Mouse (Mus musculus) embryonic facial prominence, embryonic 10.5 days (tissue): ENCODE results near the gene Pcp4. TPM values are rescaled to one million over a fixed set of nuclear protein-coding genes. Genes with fewer than 3 reads are reported as not detected.

Experiments
- DNase-seq: peaks from one replicate; pipeline ENCODE4 v3.0.0-alpha.2; 2017; ENCODE audit warnings: low spot score
- H3K27ac ChIP-seq: fragments of 300-500 bp; sonication (generic); replicated peaks from 2 replicates; pipeline ENCODE4 v1.5.1; 2016; ENCODE audit warnings: mild to moderate bottlenecking
- H3K27me3 ChIP-seq: fragments of 300-500 bp; sonication (generic); replicated peaks from 2 replicates; pipeline ENCODE4 v1.6.1; 2016; ENCODE audit warnings: low read depth, mild to moderate bottlenecking; ENCODE audit not compliant: poor library complexity, severe bottlenecking
- H3K36me3 ChIP-seq: fragments of 300-500 bp; sonication (generic); replicated peaks from 2 replicates; pipeline ENCODE4 v1.6.1; 2016; ENCODE audit warnings: mild to moderate bottlenecking, moderate library complexity
- H3K4me1 ChIP-seq: fragments of 300-500 bp; sonication (generic); 2 replicates; pipeline ENCODE4 v1.6.1; 2016
- H3K4me3 ChIP-seq: fragments of 300-500 bp; sonication (generic); 2 replicates; pipeline ENCODE4 v1.5.1; 2016; ENCODE audit warnings: mild to moderate bottlenecking, moderate library complexity
- H3K9me3 ChIP-seq: fragments of 300-500 bp; sonication (generic); 2 replicates; pipeline ENCODE4 v1.6.1; 2016; ENCODE audit warnings: mild to moderate bottlenecking
- WGBS: fragments of 180-500 bp; shearing (Covaris S2); methylation state at CpG from one replicate; pipeline ENCODE4 v1.1.7; 2016; 5-methylcytosine and 5-hydroxymethylcytosine counted together
- polyA plus RNA-seq: library from polyadenylated mRNA; unstranded; fragments of >200 nt; fragmentation: Nextera tagmentation; extraction: Ambion mirVana; gene quantifications from 2 replicates; pipeline ENCODE4 v1.2.1, GENCODE M21; 2016

Gene Pcp4
- polyA plus RNA-seq, 1 experiment from 2014 or later: 6.8 TPM

GRCm38 (mm10) chr16:96494079-96494478 is 26.7 kb downstream of the Pcp4 start:
- Histone ChIP-seq H3K4me1 (peaks cover 8% of the 10 kb centered on the region; the same call in 1 of the 2 replicates), H3K36me3 (no peaks in the 10 kb centered on the region), H3K27me3 (no peaks in the 10 kb centered on the region), H3K9me3 (no peaks in the 10 kb centered on the region), H3K27ac (no peak overlapping the region), H3K4me3 (no peak overlapping the region)
- WGBS: 82% methylated on average over 6 of the region's 6 CpGs
- no peak for DNase-seq

GRCm38 (mm10) chr16:96498951-96499350 is 31.5 kb downstream of the Pcp4 start:
- WGBS: 75% methylated on average over 7 of the region's 7 CpGs
- no peak overlapping the region for H3K4me3 ChIP-seq
- no peaks in the 10 kb centered on the region for H3K36me3 ChIP-seq
- DNase-seq: no peak
- H3K4me1 ChIP-seq: peaks cover 8% of the 10 kb centered on the region; the same call in 1 of the 2 replicates
- H3K27me3 ChIP-seq: no peaks in the 10 kb centered on the region
- H3K9me3 ChIP-seq: no peaks in the 10 kb centered on the region
- H3K27ac ChIP-seq: no peak overlapping the region

GRCm38 (mm10) chr16:96501241-96501640 is 33.8 kb downstream of the Pcp4 start:
- 84% methylated on average over 6 of the region's 6 CpGs for WGBS
- no peaks in the 10 kb centered on the region for H3K9me3 ChIP-seq
- no peak overlapping the region for H3K4me3 ChIP-seq
- DNase-seq: no peak
- H3K27ac ChIP-seq: no peak overlapping the region
- no peaks in the 10 kb centered on the region for H3K36me3 ChIP-seq
- peaks cover 8% of the 10 kb centered on the region; the same call in 1 of the 2 replicates for H3K4me1 ChIP-seq
- H3K27me3 ChIP-seq: no peaks in the 10 kb centered on the region

- no peak overlapping the region for H3K27ac ChIP-seq
- WGBS: 76% methylated on average over 3 of the region's 3 CpGs
- H3K4me1 ChIP-seq: peaks cover 4% of the 10 kb centered on the region; the same call in 1 of the 2 replicates
- no peak for DNase-seq
- no peak overlapping the region for H3K4me3 ChIP-seq
- H3K36me3 ChIP-seq: no peaks in the 10 kb centered on the region
- H3K27me3 ChIP-seq: no peaks in the 10 kb centered on the region
- no peaks in the 10 kb centered on the region for H3K9me3 ChIP-seq
Observed at GRCm38 (mm10) chr16:96502586-96502985, 35.2 kb downstream of the Pcp4 start.

- no peak overlapping the region for H3K4me3 ChIP-seq
- H3K36me3 ChIP-seq: no peaks in the 10 kb centered on the region
- WGBS: 77% methylated on average over 3 of the region's 3 CpGs
- 0 out of 2 replicates have a peak, but pooled peaks cover 5% of the 10 kb centered on the region for H3K27me3 ChIP-seq
- H3K9me3 ChIP-seq: no peaks in the 10 kb centered on the region
- H3K27ac ChIP-seq: no peak overlapping the region
- H3K4me1 ChIP-seq: peaks cover 16% of the 10 kb centered on the region
- DNase-seq: no peak
Observed at GRCm38 (mm10) chr16:96514466-96514865, 47.1 kb downstream of the Pcp4 start.

- no peak overlapping the region for H3K4me3 ChIP-seq
- no peaks in the 10 kb centered on the region for H3K27me3 ChIP-seq
- WGBS: 92% methylated on average over 3 of the region's 3 CpGs
- H3K4me1 ChIP-seq: no peaks in the 10 kb centered on the region; the same call in 1 of the 2 replicates
- H3K27ac ChIP-seq: no peak overlapping the region
- DNase-seq: no peak
- H3K9me3 ChIP-seq: no peaks in the 10 kb centered on the region
- no peaks in the 10 kb centered on the region for H3K36me3 ChIP-seq
Observed at GRCm38 (mm10) chr16:96527476-96527875, 60.1 kb downstream of the Pcp4 start.

- no peak overlapping the region for H3K4me3 ChIP-seq
- H3K9me3 ChIP-seq: no peaks in the 10 kb centered on the region
- no peaks in the 10 kb centered on the region for H3K36me3 ChIP-seq
- DNase-seq: no peak
- H3K27ac ChIP-seq: no peak overlapping the region
- WGBS: 92% methylated on average over 4 of the region's 4 CpGs
- no peaks in the 10 kb centered on the region for H3K4me1 ChIP-seq
- no peaks in the 10 kb centered on the region for H3K27me3 ChIP-seq
Observed at GRCm38 (mm10) chr16:96528471-96528870, 61.1 kb downstream of the Pcp4 start.

GRCm38 (mm10) chr16:96529896-96530568 is 62.6 kb downstream of the Pcp4 start:
- Histone ChIP-seq H3K4me3 (no peak overlapping the region), H3K36me3 (no peaks in the 10 kb centered on the region), H3K4me1 (no peaks in the 10 kb centered on the region), H3K9me3 (no peaks in the 10 kb centered on the region), H3K27me3 (no peaks in the 10 kb centered on the region), H3K27ac (no peak overlapping the region)
- 69% methylated on average over 9 of the region's 9 CpGs for WGBS
- no peak for DNase-seq

GRCm38 (mm10) chr16:96530569-96530898 is 63.1 kb downstream of the Pcp4 start:
- Histone ChIP-seq H3K4me3 (no peak overlapping the region), H3K27ac (no peak overlapping the region), H3K4me1 (no peaks in the 10 kb centered on the region), H3K36me3 (no peaks in the 10 kb centered on the region), H3K9me3 (no peaks in the 10 kb centered on the region), H3K27me3 (no peaks in the 10 kb centered on the region)
- WGBS: 65% methylated on average over 3 of the region's 3 CpGs
- DNase-seq: no peak

GRCm38 (mm10) chr16:96531029-96531428 is 63.6 kb downstream of the Pcp4 start:
- DNase-seq: no peak
- H3K27me3 ChIP-seq: no peaks in the 10 kb centered on the region
- H3K36me3 ChIP-seq: no peaks in the 10 kb centered on the region
- H3K27ac ChIP-seq: no peak overlapping the region
- H3K4me1 ChIP-seq: no peaks in the 10 kb centered on the region
- no peak overlapping the region for H3K4me3 ChIP-seq
- H3K9me3 ChIP-seq: no peaks in the 10 kb centered on the region
- WGBS: 77% methylated on average over 4 of the region's 4 CpGs

GRCm38 (mm10) chr16:96533710-96534109 is 66.3 kb downstream of the Pcp4 start:
- Histone ChIP-seq H3K4me1 (no peaks in the 10 kb centered on the region), H3K4me3 (no peak overlapping the region)
- 79% methylated on average over 8 of the region's 8 CpGs for WGBS

GRCm38 (mm10) chr16:96535271-96535670 is 67.9 kb downstream of the Pcp4 start:
- 83% methylated on average over 4 of the region's 4 CpGs for WGBS
- Histone ChIP-seq H3K9me3 (no peaks in the 10 kb centered on the region), H3K4me3 (no peak overlapping the region), H3K27me3 (no peaks in the 10 kb centered on the region), H3K4me1 (0 out of 2 replicates have a peak, but pooled peaks cover 7% of the 10 kb centered on the region), H3K27ac (no peak overlapping the region), H3K36me3 (no peaks in the 10 kb centered on the region)
- no peak for DNase-seq

More at GRCm38 (mm10) chr16:96533710-96534109, 66.3 kb downstream of the Pcp4 start:
- Histone ChIP-seq H3K27me3 (no peaks in the 10 kb centered on the region), H3K27ac (no peak overlapping the region), H3K9me3 (no peaks in the 10 kb centered on the region), H3K36me3 (no peaks in the 10 kb centered on the region)
- no peak for DNase-seq

GRCm38 (mm10) chr16:96536426-96536825 is 69.0 kb downstream of the Pcp4 start:
- no peaks in the 10 kb centered on the region for H3K9me3 ChIP-seq
- H3K4me1 ChIP-seq: 0 out of 2 replicates have a peak, but pooled peaks cover 9% of the 10 kb centered on the region
- no peak overlapping the region for H3K27ac ChIP-seq
- DNase-seq: no peak
- H3K27me3 ChIP-seq: no peaks in the 10 kb centered on the region
- no peak overlapping the region for H3K4me3 ChIP-seq
- no peaks in the 10 kb centered on the region for H3K36me3 ChIP-seq
